Mouse (Mus musculus) liver, adult 2 months (tissue): ENCODE results near the gene Kansl1. TPM values are rescaled to one million over a fixed set of nuclear protein-coding genes. Genes with fewer than 3 reads are reported as not detected.

Experiments used
- DNase-seq: peaks from one replicate; pipeline ENCODE4 v3.0.0-alpha.2; 2011; ENCODE audit warnings: low read depth, low spot score; ENCODE audit errors: extremely low read depth
- H3K27ac ChIP-seq: fragments of 200-500 bp; replicated peaks from 2 replicates; pipeline ENCODE4 v1.5.1; 2012; ENCODE audit warnings: low read depth, mild to moderate bottlenecking, control low read depth, inconsistent platforms, low read length; ENCODE audit not compliant: insufficient read depth
- H3K27me3 ChIP-seq: fragments of 200-500 bp; 2 replicates; pipeline ENCODE4 v1.6.1; 2012; ENCODE audit warnings: mild to moderate bottlenecking, moderate library complexity, low read length, inconsistent platforms; ENCODE audit not compliant: control insufficient read depth, insufficient read depth
- H3K36me3 ChIP-seq: fragments of 200-500 bp; 2 replicates; pipeline ENCODE4 v1.6.1; 2012; ENCODE audit warnings: low read length, inconsistent platforms; ENCODE audit not compliant: control insufficient read depth, insufficient read depth
- H3K4me1 ChIP-seq: fragments of 200-500 bp; 2 replicates; pipeline ENCODE4 v1.6.1; 2011; ENCODE audit warnings: low read length; ENCODE audit not compliant: control insufficient read depth, insufficient read depth
- H3K4me3 ChIP-seq: fragments of 200-500 bp; 2 replicates; pipeline ENCODE4 v1.5.1; 2011; ENCODE audit warnings: low read depth, mild to moderate bottlenecking, control low read depth, low read length, moderate library complexity; ENCODE audit not compliant: insufficient read depth
- H3K79me2 ChIP-seq: fragments of 200-500 bp; 2 replicates; pipeline ENCODE4 v1.6.1; 2012; ENCODE audit warnings: inconsistent platforms, mild to moderate bottlenecking, low read length, moderate library complexity; ENCODE audit not compliant: control insufficient read depth, insufficient read depth
- H3K9ac ChIP-seq: fragments of 200-500 bp; 2 replicates; pipeline ENCODE4 v1.6.1; 2012; ENCODE audit warnings: low read depth, mild to moderate bottlenecking, control low read depth, inconsistent platforms, low read length
- CTCF ChIP-seq: fragments of 200-500 bp; IDR thresholded peaks from 2 replicates; pipeline ENCODE4 v1.5.1; 2011; ENCODE audit warnings: low read depth, low read length, control low read depth
- POLR2A ChIP-seq: fragments of 200-500 bp; IDR thresholded peaks from 2 replicates; pipeline ENCODE4 v1.6.1; 2011; ENCODE audit warnings: low read length, control low read depth; ENCODE audit not compliant: insufficient read depth; ENCODE audit errors: extremely low read depth
- WGBS: fragments of 180-500 bp; shearing (Covaris S2); methylation state at CpG from one replicate; pipeline ENCODE4 v1.1.7; 2018; 5-methylcytosine and 5-hydroxymethylcytosine counted together
- polyA plus RNA-seq: library from polyadenylated mRNA; depleted of rRNA; stranded (reverse); fragments of >200 nt; gene quantifications from 2 replicates; pipeline ENCODE4 v1.2.3, GENCODE M21; 2012
- total RNA-seq: library from RNA; depleted of rRNA; stranded (reverse); fragments of >200 nt; gene quantifications from 2 replicates; pipeline ENCODE4 v1.2.3, GENCODE M21; 2014

Kansl1 gene
- total and polyA plus RNA-seq, 2 experiments, result 13.7 to 36.2 TPM

DNA sequence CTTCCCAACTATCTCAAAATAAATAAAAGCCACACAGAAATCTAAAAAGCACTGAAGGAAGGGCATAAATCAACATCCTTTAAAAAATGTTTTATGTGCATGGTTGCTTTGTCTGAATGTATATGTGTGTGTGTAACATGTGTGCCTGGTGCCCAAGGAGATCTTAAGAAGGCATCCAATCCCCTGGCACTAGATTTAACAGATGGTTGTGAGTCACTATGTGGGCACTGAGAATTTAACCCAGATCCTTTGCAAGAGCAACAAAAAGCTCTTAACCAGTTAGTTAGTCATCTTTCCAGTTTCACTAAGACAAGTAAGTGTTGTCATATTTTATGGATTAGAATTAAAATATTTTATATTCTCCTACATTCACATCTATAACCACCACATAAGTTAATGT, 56.4 kb downstream of the Kansl1 start:
- Histone ChIP-seq H3K4me1 (peaks cover 8% of the 10 kb centered on the region; the same call in 1 of the 2 replicates), H3K27me3 (no peaks in the 10 kb centered on the region), H3K36me3 (peaks cover 13% of the 10 kb centered on the region), H3K79me2 (peaks cover 16% of the 10 kb centered on the region; the same call in 1 of the 2 replicates), H3K27ac (no peak overlapping the region), H3K9ac (no peak overlapping the region), H3K4me3 (no peak overlapping the region)
- no peak for DNase-seq
- no peak for TF ChIP-seq CTCF

- Histone ChIP-seq H3K9ac (no peak overlapping the region), H3K4me1 (peaks cover 12% of the 10 kb centered on the region; the same call in 1 of the 2 replicates), H3K36me3 (peaks cover 18% of the 10 kb centered on the region), H3K4me3 (no peak overlapping the region), H3K27ac (peak overlapping the region; percentile 71), H3K79me2 (peaks cover 11% of the 10 kb centered on the region; the same call in 1 of the 2 replicates), H3K27me3 (no peaks in the 10 kb centered on the region)
- 17% methylated on average over 2 of the region's 2 CpGs for WGBS
- no peak for TF ChIP-seq CTCF
- no peak for TF ChIP-seq POLR2A
- DNase-seq, result peak; percentile 91
Observed at GRCm38 (mm10) chr11:104407391-104407790, 61.3 kb downstream of the Kansl1 start.

- 72% methylated on average over 5 of the region's 5 CpGs for WGBS
- TF ChIP-seq CTCF, result no peak
- TF ChIP-seq POLR2A, result no peak
- H3K79me2 ChIP-seq, result peaks cover 14% of the 10 kb centered on the region
- H3K27me3 ChIP-seq, result no peaks in the 10 kb centered on the region
- H3K9ac ChIP-seq, result no peak overlapping the region
- peaks cover 19% of the 10 kb centered on the region for H3K4me1 ChIP-seq
- peaks cover 10% of the 10 kb centered on the region for H3K36me3 ChIP-seq
- no peak overlapping the region for H3K27ac ChIP-seq
- H3K4me3 ChIP-seq, result no peak overlapping the region
- DNase-seq, result no peak
Observed at GRCm38 (mm10) chr11:104400961-104401360, 67.7 kb downstream of the Kansl1 start.

DNA sequence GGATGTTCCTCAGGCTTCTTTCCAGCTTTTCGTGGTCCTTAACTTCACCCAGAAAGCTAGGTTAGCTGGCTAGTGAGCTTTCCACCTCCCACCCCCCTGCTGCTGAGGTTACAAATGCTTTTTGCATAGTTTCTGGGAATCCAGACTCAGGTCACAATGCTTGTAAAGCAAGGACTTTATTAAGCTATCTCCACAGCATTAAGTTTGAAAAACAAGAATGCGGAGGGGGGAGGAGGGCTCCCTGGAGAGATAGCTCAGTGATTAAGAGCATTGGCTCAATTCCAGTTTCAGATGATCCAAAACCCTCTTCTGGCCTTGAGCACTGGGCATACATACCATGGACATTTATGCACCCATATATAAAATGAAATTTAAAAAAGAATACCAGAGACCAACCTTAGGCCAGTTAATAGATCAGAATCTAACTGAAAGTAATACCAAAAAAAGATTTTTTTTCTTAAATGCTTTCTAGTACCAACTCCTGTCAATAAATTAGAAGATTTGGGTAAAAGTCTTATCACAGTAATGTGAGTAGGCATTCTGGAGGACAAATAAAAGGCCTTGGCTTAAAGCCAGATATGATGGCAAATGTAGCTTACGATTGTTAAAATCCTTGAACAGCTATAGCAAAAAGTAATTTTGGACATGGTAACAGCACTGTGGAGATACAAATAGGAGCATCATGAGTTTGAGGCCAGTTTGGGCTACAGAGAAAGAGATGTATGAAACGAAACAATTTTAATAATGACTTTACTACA, 69.0 kb downstream of the Kansl1 start:
- TF ChIP-seq POLR2A, result no peak
- TF ChIP-seq CTCF, result no peak
- H3K27ac ChIP-seq, result peak overlapping the region; percentile 52; the same call in 1 of the 2 replicates
- 52% methylated on average over 4 of the region's 4 CpGs for WGBS

GRCm38 (mm10) chr11:104395648-104396047, 73.0 kb downstream of the Kansl1 start:
- no peak overlapping the region for H3K9ac ChIP-seq
- no peak overlapping the region for H3K27ac ChIP-seq
- TF ChIP-seq CTCF (no peak), POLR2A (no peak)
- WGBS, result 38% methylated on average over 2 of the region's 2 CpGs
- H3K27me3 ChIP-seq, result no peaks in the 10 kb centered on the region
- peaks cover 32% of the 10 kb centered on the region for H3K4me1 ChIP-seq
- peak; percentile 76 for DNase-seq
- peaks cover 2% of the 10 kb centered on the region; the same call in 1 of the 2 replicates for H3K36me3 ChIP-seq
- H3K79me2 ChIP-seq, result peaks cover 21% of the 10 kb centered on the region
- no peak overlapping the region for H3K4me3 ChIP-seq

More for the DNA sequence above, 69.0 kb downstream of the Kansl1 start:
- H3K4me1 ChIP-seq, result peaks cover 21% of the 10 kb centered on the region
- H3K4me3 ChIP-seq, result no peak overlapping the region
- H3K79me2 ChIP-seq, result peaks cover 14% of the 10 kb centered on the region
- H3K36me3 ChIP-seq, result peaks cover 9% of the 10 kb centered on the region
- DNase-seq, result peak; percentile 44
- H3K27me3 ChIP-seq, result no peaks in the 10 kb centered on the region
- no peak overlapping the region for H3K9ac ChIP-seq

GRCm38 (mm10) chr11:104393196-104393595, 75.5 kb downstream of the Kansl1 start:
- TF ChIP-seq POLR2A (no peak), CTCF (no peak)
- 31% methylated on average over 6 of the region's 6 CpGs for WGBS
- Histone ChIP-seq H3K9ac (no peak overlapping the region), H3K27me3 (no peaks in the 10 kb centered on the region), H3K79me2 (peaks cover 23% of the 10 kb centered on the region), H3K4me3 (no peak overlapping the region), H3K4me1 (peaks cover 30% of the 10 kb centered on the region), H3K36me3 (peaks cover 4% of the 10 kb centered on the region), H3K27ac (peak overlapping the region; percentile 60)
- DNase-seq, result no peak
